Mouse (Mus musculus): ENCODE data around the gene Tubb2a. TPM values are rescaled to one million over a fixed set of nuclear protein-coding genes. Genes with fewer than 3 reads are reported as not detected.
"Not testable (repeated sequence)": the region's sequence is repeated elsewhere in the genome, so short reads cannot be mapped to it uniquely, and the experiment has no call there.

The Tubb2a gene
- total RNA-seq, 2 experiments from 2014 or later = 53.6 to 68.2 TPM

GRCm38 (mm10) chr13:34095542-34096435 is 18.0 kb upstream of the Tubb2a start:
- no peak for DNase-seq
- intact Hi-C loops (cut with DNase I) = loop anchor here (2.0 kb wide), 1 partner anchor 15 kb away; no protein-coding TSS in a partner anchor

- DNase-seq = no peak
- intact Hi-C loops (cut with DNase I) = no loop called here
Observed at GRCm38 (mm10) chr13:34089358-34089757, 11.6 kb upstream of the Tubb2a start.

GRCm38 (mm10) chr13:34088871-34089288 is 11.1 kb upstream of the Tubb2a start:
- no peak for DNase-seq
- intact Hi-C loops (cut with DNase I) = no loop called here

- intact Hi-C loops (cut with DNase I); DNase-seq: not testable (repeated sequence)
Observed at GRCm38 (mm10) chr13:34088201-34088649, 10.4 kb upstream of the Tubb2a start.

- intact Hi-C loops (cut with DNase I) = no loop called here
- DNase-seq = no peak
Observed at GRCm38 (mm10) chr13:34087052-34087812, 9.4 kb upstream of the Tubb2a start.

GRCm38 (mm10) chr13:34084026-34084750 is 6.4 kb upstream of the Tubb2a start:
- intact Hi-C loops (cut with DNase I) = no loop called here

GRCm38 (mm10) chr13:34081926-34082325 is 4.1 kb upstream of the Tubb2a start:
- intact Hi-C loops (cut with DNase I) = loop anchor here (2.0 kb wide), 1 partner anchor 15 kb away; no protein-coding TSS in a partner anchor
- no peak for DNase-seq

More at GRCm38 (mm10) chr13:34084026-34084750, 6.4 kb upstream of the Tubb2a start:
- peak; percentile 53 to 57 for DNase-seq

- intact Hi-C loops (cut with DNase I) = loop anchor here (2.0 to 5.0 kb wide), 2 partner anchors 17 to 52 kb away; partner anchors contain the start of gene Tubb2b
- no peak for DNase-seq
Observed at GRCm38 (mm10) chr13:34079801-34080200, 2.0 kb upstream of the Tubb2a start.

- intact Hi-C loops (cut with DNase I) = loop anchor here (1.0 to 5.0 kb wide), 2 partner anchors 54 to 76 kb away; partner anchors contain the start of gene Tubb2b
- no peak for DNase-seq
Observed at GRCm38 (mm10) chr13:34078500-34079280, 883 bp upstream of the Tubb2a start.

GRCm38 (mm10) chr13:34076561-34077491 is 981 bp downstream of the Tubb2a start:
- peak in 1 of 2 experiments; percentile 38 for DNase-seq
- intact Hi-C loops (cut with DNase I) = loop anchor here (5.0 kb wide), 1 partner anchor 55 kb away; the partner anchor contains the start of gene Tubb2b

GRCm38 (mm10) chr13:34075893-34076292 is 1.9 kb downstream of the Tubb2a start:
- intact Hi-C loops (cut with DNase I) = loop anchor here (5.0 kb wide), 1 partner anchor 56 kb away; the partner anchor contains the start of gene Tubb2b

GRCm38 (mm10) chr13:34074441-34074840 is 3.4 kb downstream of the Tubb2a start:
- DNase-seq; intact Hi-C loops (cut with DNase I): not testable (repeated sequence)

More at GRCm38 (mm10) chr13:34075893-34076292, 1.9 kb downstream of the Tubb2a start:
- DNase-seq = not testable (repeated sequence)

GRCm38 (mm10) chr13:34072847-34073246 is 5.0 kb downstream of the Tubb2a start:
- no peak for DNase-seq
- intact Hi-C loops (cut with DNase I) = no loop called here

GRCm38 (mm10) chr13:34071836-34072235 is 6.0 kb downstream of the Tubb2a start:
- DNase-seq = no peak
- intact Hi-C loops (cut with DNase I) = no loop called here

GRCm38 (mm10) chr13:34070296-34070695 is 7.5 kb downstream of the Tubb2a start:
- intact Hi-C loops (cut with DNase I) = no loop called here
- no peak for DNase-seq

GRCm38 (mm10) chr13:34066351-34066750 is 11.5 kb downstream of the Tubb2a start:
- DNase-seq = no peak

GRCm38 (mm10) chr13:34062466-34062865 is 15.3 kb downstream of the Tubb2a start:
- intact Hi-C loops (cut with DNase I) = no loop called here
- no peak for DNase-seq

More at GRCm38 (mm10) chr13:34066351-34066750, 11.5 kb downstream of the Tubb2a start:
- intact Hi-C loops (cut with DNase I) = no loop called here

- no peak for DNase-seq
- intact Hi-C loops (cut with DNase I) = no loop called here
Observed at GRCm38 (mm10) chr13:34060061-34060460, 17.7 kb downstream of the Tubb2a start.
